Mouse (Mus musculus): ENCODE measurements around the gene Galnt2. TPM values are rescaled to one million over a fixed set of nuclear protein-coding genes. Genes with fewer than 3 reads are reported as not detected.

The Galnt2 gene
- polyA plus RNA-seq, 1 experiment = 59.4 TPM

- Histone ChIP-seq H3ac (ENCODE audit: control insufficient read depth, insufficient read length) (no peak overlapping the region), H3K4me3 (no peak overlapping the region), H3K27me3 (ENCODE audit: control insufficient read depth, insufficient read depth, insufficient read length) (no peaks in the 10 kb centered on the region), H3K4me2 (ENCODE audit: low read depth) (peak overlapping the region; percentile 61), H3K79me2 (ENCODE audit: control insufficient read depth, insufficient read depth) (no peaks in the 10 kb centered on the region), H3K36me3 (ENCODE audit: control insufficient read depth, insufficient read depth) (no peaks in the 10 kb centered on the region)
- TF ChIP-seq MYOD1 (IDR thresholded peaks at IDR 0.05; ENCODE audit: control insufficient read depth in 1 of 3, insufficient read length in 2 of 3, low read depth in 2 of 3) (peak in 2 of 3 experiments; percentile 20 to 27), E2F4 (IDR thresholded peaks at IDR 0.05; ENCODE audit: insufficient read depth) (no peak), CEBPB (IDR thresholded peaks at IDR 0.05; ENCODE audit: insufficient read depth, poor library complexity, severe bottlenecking) (peak; percentile 83), TCF3 (IDR thresholded peaks at IDR 0.05; ENCODE audit: insufficient read length, low read depth) (no peak)
These were observed 35.0 kb upstream of the Galnt2 start for GRCm38 (mm10) chr8:124196195-124196594.

DNA sequence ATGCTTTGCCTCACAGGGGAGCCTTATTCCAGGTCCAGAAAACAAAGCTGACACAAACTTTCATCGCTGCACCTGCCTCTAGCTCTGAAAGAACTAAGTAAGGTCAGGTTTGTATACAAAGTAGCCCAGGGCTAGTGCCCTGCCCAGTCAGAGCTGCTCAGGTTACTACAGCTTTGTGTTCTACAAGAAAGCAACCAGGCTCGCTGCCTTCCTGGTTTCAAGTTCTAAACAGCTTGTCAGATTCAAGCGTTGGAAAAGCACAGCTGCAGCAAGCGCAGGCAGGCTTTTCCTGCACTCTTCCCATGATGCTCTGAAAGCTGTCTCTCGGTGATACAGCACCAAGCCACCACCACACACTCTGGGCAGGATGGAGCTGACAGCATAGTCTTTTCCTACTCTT is 34.4 kb upstream of the Galnt2 start:
- H3K4me2 ChIP-seq (ENCODE audit: low read depth) = peak overlapping the region; percentile 61
- H3K79me2 ChIP-seq (ENCODE audit: control insufficient read depth, insufficient read depth) = no peaks in the 10 kb centered on the region
- TF ChIP-seq USF1 (IDR thresholded peaks at IDR 0.05; ENCODE audit: low read depth) (no peak), MYOG (IDR thresholded peaks at IDR 0.05; ENCODE audit: control insufficient read depth in 1 of 3, insufficient read depth in 1 of 3, insufficient read length in 2 of 3, low read depth in 2 of 3) (no peak), MAX (IDR thresholded peaks at IDR 0.05; ENCODE audit: low read depth) (no peak), POLR2AphosphoS2 (IDR thresholded peaks at IDR 0.05; ENCODE audit: insufficient read length, low read depth) (no peak), E2F4 (IDR thresholded peaks at IDR 0.05; ENCODE audit: insufficient read depth) (no peak), MYOD1 (IDR thresholded peaks at IDR 0.05; ENCODE audit: control insufficient read depth in 1 of 3, insufficient read length in 2 of 3, low read depth in 2 of 3) (no peak), POLR2A (IDR thresholded peaks at IDR 0.05; ENCODE audit: insufficient read length, low read depth) (no peak), CEBPB (IDR thresholded peaks at IDR 0.05; ENCODE audit: insufficient read depth, poor library complexity, severe bottlenecking) (no peak), TCF12 (IDR thresholded peaks at IDR 0.05; ENCODE audit: insufficient read depth, poor library complexity, severe bottlenecking) (no peak), SRF (IDR thresholded peaks at IDR 0.05; ENCODE audit: control insufficient read depth, insufficient read length, low read depth) (no peak), TCF3 (IDR thresholded peaks at IDR 0.05; ENCODE audit: insufficient read length, low read depth) (no peak), REST (IDR thresholded peaks at IDR 0.05; ENCODE audit: insufficient read depth, insufficient read length) (no peak)
- no peak overlapping the region for H3K4me3 ChIP-seq
- no peaks in the 10 kb centered on the region for H3K27me3 ChIP-seq (ENCODE audit: control insufficient read depth, insufficient read depth, insufficient read length)
- no peaks in the 10 kb centered on the region for H3K36me3 ChIP-seq (ENCODE audit: control insufficient read depth, insufficient read depth)
- no peak overlapping the region for H3ac ChIP-seq (ENCODE audit: control insufficient read depth, insufficient read length)

DNA sequence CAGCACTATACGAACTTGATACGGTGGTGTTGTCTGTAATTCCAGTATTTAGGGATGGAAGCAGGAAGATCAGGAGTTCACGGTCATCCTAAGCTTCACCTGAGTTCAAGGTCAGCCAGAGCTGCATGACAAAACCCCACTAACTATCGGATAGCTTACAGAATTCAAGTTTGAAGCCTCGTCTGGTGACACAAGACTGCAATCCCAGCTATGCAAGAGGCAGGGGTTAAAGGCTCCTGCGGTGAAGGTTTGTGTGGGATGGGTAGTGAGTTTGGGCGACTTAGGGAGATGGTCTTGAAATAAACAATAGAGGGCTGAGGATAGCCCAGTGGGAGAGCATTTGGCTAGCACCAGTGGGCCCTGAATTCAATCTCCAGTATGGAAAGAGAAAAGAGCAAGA is 33.0 kb upstream of the Galnt2 start:
- H3K79me2 ChIP-seq (ENCODE audit: control insufficient read depth, insufficient read depth) = no peaks in the 10 kb centered on the region
- H3K27me3 ChIP-seq (ENCODE audit: control insufficient read depth, insufficient read depth, insufficient read length) = no peaks in the 10 kb centered on the region
- no peaks in the 10 kb centered on the region for H3K36me3 ChIP-seq (ENCODE audit: control insufficient read depth, insufficient read depth)
- TF ChIP-seq MAX (IDR thresholded peaks at IDR 0.05; ENCODE audit: low read depth) (no peak), CEBPB (IDR thresholded peaks at IDR 0.05; ENCODE audit: insufficient read depth, poor library complexity, severe bottlenecking) (no peak), POLR2AphosphoS2 (IDR thresholded peaks at IDR 0.05; ENCODE audit: insufficient read length, low read depth) (no peak), SRF (IDR thresholded peaks at IDR 0.05; ENCODE audit: control insufficient read depth, insufficient read length, low read depth) (no peak), REST (IDR thresholded peaks at IDR 0.05; ENCODE audit: insufficient read depth, insufficient read length) (no peak), MYOD1 (IDR thresholded peaks at IDR 0.05; ENCODE audit: control insufficient read depth in 1 of 3, insufficient read length in 2 of 3, low read depth in 2 of 3) (no peak), E2F4 (IDR thresholded peaks at IDR 0.05; ENCODE audit: insufficient read depth) (no peak), TCF3 (IDR thresholded peaks at IDR 0.05; ENCODE audit: insufficient read length, low read depth) (no peak), POLR2A (IDR thresholded peaks at IDR 0.05; ENCODE audit: insufficient read length, low read depth) (no peak), TCF12 (IDR thresholded peaks at IDR 0.05; ENCODE audit: insufficient read depth, poor library complexity, severe bottlenecking) (no peak), MYOG (IDR thresholded peaks at IDR 0.05; ENCODE audit: control insufficient read depth in 1 of 3, insufficient read depth in 1 of 3, insufficient read length in 2 of 3, low read depth in 2 of 3) (no peak), USF1 (IDR thresholded peaks at IDR 0.05; ENCODE audit: low read depth) (no peak)
- H3K4me2 ChIP-seq (ENCODE audit: low read depth) = no peak overlapping the region
- no peak overlapping the region for H3K4me3 ChIP-seq
- no peak overlapping the region for H3ac ChIP-seq (ENCODE audit: control insufficient read depth, insufficient read length)

- Histone ChIP-seq H3ac (ENCODE audit: control insufficient read depth, insufficient read length) (no peak overlapping the region), H3K36me3 (ENCODE audit: control insufficient read depth, insufficient read depth) (no peaks in the 10 kb centered on the region), H3K79me2 (ENCODE audit: control insufficient read depth, insufficient read depth) (no peaks in the 10 kb centered on the region), H3K27me3 (ENCODE audit: control insufficient read depth, insufficient read depth, insufficient read length) (no peaks in the 10 kb centered on the region), H3K4me3 (no peak overlapping the region), H3K4me2 (ENCODE audit: low read depth) (peak overlapping the region; percentile 9)
- TF ChIP-seq CEBPB (IDR thresholded peaks at IDR 0.05; ENCODE audit: insufficient read depth, poor library complexity, severe bottlenecking) (no peak), E2F4 (IDR thresholded peaks at IDR 0.05; ENCODE audit: insufficient read depth) (no peak), MYOD1 (IDR thresholded peaks at IDR 0.05; ENCODE audit: control insufficient read depth in 1 of 3, insufficient read length in 2 of 3, low read depth in 2 of 3) (no peak), REST (IDR thresholded peaks at IDR 0.05; ENCODE audit: insufficient read depth, insufficient read length) (no peak), POLR2AphosphoS2 (IDR thresholded peaks at IDR 0.05; ENCODE audit: insufficient read length, low read depth) (no peak), POLR2A (IDR thresholded peaks at IDR 0.05; ENCODE audit: insufficient read length, low read depth) (no peak), SRF (IDR thresholded peaks at IDR 0.05; ENCODE audit: control insufficient read depth, insufficient read length, low read depth) (no peak), USF1 (IDR thresholded peaks at IDR 0.05; ENCODE audit: low read depth) (no peak), MYOG (IDR thresholded peaks at IDR 0.05; ENCODE audit: control insufficient read depth in 1 of 3, insufficient read depth in 1 of 3, insufficient read length in 2 of 3, low read depth in 2 of 3) (no peak), TCF12 (IDR thresholded peaks at IDR 0.05; ENCODE audit: insufficient read depth, poor library complexity, severe bottlenecking) (no peak), TCF3 (IDR thresholded peaks at IDR 0.05; ENCODE audit: insufficient read length, low read depth) (no peak), MAX (IDR thresholded peaks at IDR 0.05; ENCODE audit: low read depth) (no peak)
These were observed 30.8 kb upstream of the Galnt2 start for GRCm38 (mm10) chr8:124200400-124200799.

GRCm38 (mm10) chr8:124201706-124202105 is 29.5 kb upstream of the Galnt2 start:
- TF ChIP-seq CEBPB (IDR thresholded peaks at IDR 0.05; ENCODE audit: insufficient read depth, poor library complexity, severe bottlenecking) = peak; percentile 98
- TF ChIP-seq TCF12 (IDR thresholded peaks at IDR 0.05; ENCODE audit: insufficient read depth, poor library complexity, severe bottlenecking) = no peak
- H3K4me2 ChIP-seq (ENCODE audit: low read depth) = no peak overlapping the region
- H3K4me3 ChIP-seq = no peak overlapping the region
- H3ac ChIP-seq (ENCODE audit: control insufficient read depth, insufficient read length) = no peak overlapping the region
- no peaks in the 10 kb centered on the region for H3K36me3 ChIP-seq (ENCODE audit: control insufficient read depth, insufficient read depth)
- no peaks in the 10 kb centered on the region for H3K79me2 ChIP-seq (ENCODE audit: control insufficient read depth, insufficient read depth)
- H3K27me3 ChIP-seq (ENCODE audit: control insufficient read depth, insufficient read depth, insufficient read length) = no peaks in the 10 kb centered on the region

Data from myocyte (in vitro differentiated cells).